Mouse (Mus musculus) testis, adult 2 months (tissue): ENCODE measurements around the gene Ints4. TPM values are rescaled to one million over a fixed set of nuclear protein-coding genes. Genes with fewer than 3 reads are reported as not detected.

Experiments used
- H3K27ac ChIP-seq: fragments of 200-500 bp; 2 replicates; pipeline ENCODE4 v1.5.1; 2012; ENCODE audit warnings: low read depth, low read length; ENCODE audit not compliant: control insufficient read depth, insufficient read depth
- H3K27me3 ChIP-seq: fragments of 200-500 bp; 2 replicates; pipeline ENCODE4 v1.6.1; 2012; ENCODE audit warnings: mild to moderate bottlenecking, low read length, moderate library complexity; ENCODE audit not compliant: control insufficient read depth, insufficient read depth
- H3K36me3 ChIP-seq: fragments of 200-500 bp; 2 replicates; pipeline ENCODE4 v1.6.1; 2012; ENCODE audit warnings: mild to moderate bottlenecking, low read length; ENCODE audit not compliant: control insufficient read depth, insufficient read depth
- H3K4me1 ChIP-seq: fragments of 200-500 bp; 2 replicates; pipeline ENCODE4 v1.6.1; 2012; ENCODE audit warnings: low read length; ENCODE audit not compliant: control insufficient read depth, insufficient read depth
- H3K4me3 ChIP-seq: fragments of 200-500 bp; 2 replicates; pipeline ENCODE4 v1.5.1; 2012; ENCODE audit warnings: low read depth, mild to moderate bottlenecking, low read length, moderate library complexity, mixed read lengths; ENCODE audit not compliant: control insufficient read depth
- CTCF ChIP-seq: fragments of 200-500 bp; IDR thresholded peaks from 2 replicates; pipeline ENCODE4 v1.5.1; 2012; ENCODE audit warnings: low read depth, mild to moderate bottlenecking, inconsistent platforms, low read length, moderate library complexity; ENCODE audit not compliant: control insufficient read depth, insufficient read depth, insufficient replicate concordance
- POLR2A ChIP-seq: fragments of 200-500 bp; IDR thresholded peaks from 2 replicates; pipeline ENCODE4 v1.6.1; 2012; ENCODE audit warnings: low read depth, mild to moderate bottlenecking, inconsistent platforms, low read length, moderate library complexity; ENCODE audit not compliant: control insufficient read depth
- polyA plus RNA-seq: library from polyadenylated mRNA; depleted of rRNA; stranded (reverse); fragments of >200 nt; gene quantifications from 2 replicates; pipeline ENCODE4 v1.2.3, GENCODE M21; 2012

Gene Ints4
- polyA plus RNA-seq, 1 experiment, result 69.6 TPM

DNA sequence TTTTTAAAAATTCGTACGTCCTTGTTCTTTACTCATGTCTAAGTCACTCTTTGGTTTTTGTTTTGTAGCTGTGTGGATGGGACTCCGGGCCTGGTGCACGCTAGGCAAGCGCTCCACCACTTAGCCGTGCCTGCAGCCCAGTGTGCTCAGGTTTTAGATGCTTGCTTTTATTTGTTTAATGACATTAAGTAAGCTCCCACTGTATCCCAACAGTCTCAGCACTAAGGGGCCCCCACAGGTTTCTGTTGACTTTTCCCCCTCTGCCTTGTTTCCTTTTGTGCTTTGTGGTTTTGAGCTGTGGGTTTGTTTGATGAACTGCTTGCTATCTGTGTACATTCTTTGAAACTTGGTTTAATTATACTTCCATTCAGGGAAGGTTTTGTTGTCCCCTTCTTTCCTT is 28.6 kb upstream of the Ints4 start:
- H3K27ac ChIP-seq, result peak overlapping the region; percentile 36; the same call in 1 of the 2 replicates
- peaks cover 4% of the 10 kb centered on the region for H3K4me1 ChIP-seq
- no peaks in the 10 kb centered on the region for H3K36me3 ChIP-seq
- no peak for TF ChIP-seq CTCF
- TF ChIP-seq POLR2A, result no peak
- no peak overlapping the region for H3K4me3 ChIP-seq
- H3K27me3 ChIP-seq, result no peaks in the 10 kb centered on the region

- no peak for TF ChIP-seq CTCF
- TF ChIP-seq POLR2A, result no peak
- Histone ChIP-seq H3K36me3 (no peaks in the 10 kb centered on the region), H3K4me1 (peaks cover 6% of the 10 kb centered on the region), H3K4me3 (peak overlapping the region; percentile 53), H3K27ac (peak overlapping the region; percentile 59), H3K27me3 (no peaks in the 10 kb centered on the region)
These were observed 27.4 kb upstream of the Ints4 start for GRCm38 (mm10) chr7:97453141-97453921.

DNA sequence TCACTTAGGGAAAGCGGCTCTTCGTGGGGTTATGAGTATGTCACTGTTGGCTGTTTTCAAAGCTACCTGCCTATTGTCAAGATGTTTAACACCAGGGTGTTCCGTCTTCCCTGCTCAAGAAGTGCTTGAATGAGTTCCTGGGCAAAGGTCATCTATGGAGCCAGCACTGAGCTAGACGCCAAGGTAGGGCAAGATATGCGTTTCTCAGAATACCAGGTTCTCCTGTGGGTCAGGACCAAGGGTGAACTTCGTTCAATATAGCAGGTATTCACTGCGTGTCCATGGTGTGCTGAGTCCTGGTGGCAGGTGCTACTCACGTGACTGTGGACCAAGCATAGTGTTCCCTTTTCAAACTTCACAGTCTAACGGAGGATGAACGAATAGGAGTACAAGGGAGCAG is 26.0 kb upstream of the Ints4 start:
- TF ChIP-seq CTCF, result no peak
- TF ChIP-seq POLR2A, result no peak
- no peak overlapping the region for H3K27ac ChIP-seq
- H3K36me3 ChIP-seq, result no peaks in the 10 kb centered on the region
- H3K4me3 ChIP-seq, result no peak overlapping the region
- H3K27me3 ChIP-seq, result no peaks in the 10 kb centered on the region
- peaks cover 6% of the 10 kb centered on the region for H3K4me1 ChIP-seq

GRCm38 (mm10) chr7:97455577-97455976 is 25.2 kb upstream of the Ints4 start:
- Histone ChIP-seq H3K36me3 (no peaks in the 10 kb centered on the region), H3K4me3 (no peak overlapping the region), H3K4me1 (peaks cover 6% of the 10 kb centered on the region), H3K27me3 (no peaks in the 10 kb centered on the region), H3K27ac (no peak overlapping the region)
- TF ChIP-seq CTCF (no peak), POLR2A (no peak)

- no peak overlapping the region for H3K27ac ChIP-seq
- no peaks in the 10 kb centered on the region for H3K36me3 ChIP-seq
- TF ChIP-seq CTCF, result no peak
- TF ChIP-seq POLR2A, result no peak
- no peaks in the 10 kb centered on the region for H3K27me3 ChIP-seq
- no peak overlapping the region for H3K4me3 ChIP-seq
- no peaks in the 10 kb centered on the region for H3K4me1 ChIP-seq
These were observed 7.8 kb upstream of the Ints4 start for GRCm38 (mm10) chr7:97473001-97473400.

DNA sequence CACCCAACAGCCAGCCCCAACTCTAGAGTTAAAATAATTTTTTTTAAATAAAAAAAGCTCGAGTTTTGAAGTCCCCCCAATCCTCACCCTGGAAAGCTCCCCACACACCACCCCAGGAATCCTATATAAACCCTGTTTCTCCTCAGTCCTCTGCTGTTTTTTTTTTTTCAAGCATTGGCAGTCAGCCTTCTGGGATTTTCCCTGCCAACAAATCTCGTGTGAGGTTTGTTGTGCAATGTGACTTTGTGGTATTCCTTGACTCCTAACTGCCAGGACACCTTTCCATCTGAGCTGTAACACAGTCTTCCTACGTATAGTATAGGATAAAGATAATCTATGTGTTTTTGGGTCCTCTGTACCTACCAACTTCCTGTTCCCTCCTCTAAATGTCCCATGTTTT is 1.4 kb upstream of the Ints4 start:
- H3K27me3 ChIP-seq, result no peaks in the 10 kb centered on the region
- H3K36me3 ChIP-seq, result no peaks in the 10 kb centered on the region
- H3K4me1 ChIP-seq, result peaks cover 3% of the 10 kb centered on the region
- H3K4me3 ChIP-seq, result no peak overlapping the region
- TF ChIP-seq POLR2A, result no peak
- no peak for TF ChIP-seq CTCF
- no peak overlapping the region for H3K27ac ChIP-seq

- Histone ChIP-seq H3K36me3 (no peaks in the 10 kb centered on the region), H3K4me3 (no peak overlapping the region; the same call in 1 of the 2 replicates), H3K27me3 (no peaks in the 10 kb centered on the region), H3K27ac (no peak overlapping the region), H3K4me1 (peaks cover 3% of the 10 kb centered on the region)
- no peak for TF ChIP-seq CTCF
- no peak for TF ChIP-seq POLR2A
These were observed 466 bp upstream of the Ints4 start for GRCm38 (mm10) chr7:97480290-97480689.
